Mouse (Mus musculus) MEL-GATA-1-ER (cell line): ENCODE results near the gene Rps19.
"Not testable (repeated sequence)": the region's sequence is repeated elsewhere in the genome, so short reads cannot be mapped to it uniquely, and the experiment has no call there.

Experiments
- DNase-seq: peaks from one replicate; pipeline ENCODE4 v3.0.0-alpha.2; 2012; ENCODE audit warnings: low read depth; ENCODE audit errors: extremely low read depth

The Rps19 gene

GRCm38 (mm10) chr7:24869532-24870165, 14.5 kb upstream of the Rps19 start, which contains the start of the genes Lypd4 and Dmrtc2:
Lypd4 (minus strand) TSS chr7:24869941.
Dmrtc2 (plus strand) TSS chr7:24870057.
- DNase-seq, result no peak

GRCm38 (mm10) chr7:24877588-24877987, 6.6 kb upstream of the Rps19 start:
- no peak for DNase-seq

- DNase-seq, result no peak
Observed at GRCm38 (mm10) chr7:24879620-24880019, 4.6 kb upstream of the Rps19 start.

GRCm38 (mm10) chr7:24882416-24883199, 1.6 kb upstream of the Rps19 start:
- DNase-seq, result no peak

GRCm38 (mm10) chr7:24884693-24885291, 621 bp downstream of the Rps19 start:
- no peak for DNase-seq

- no peak for DNase-seq
Observed at GRCm38 (mm10) chr7:24885468-24886307, 1.5 kb downstream of the Rps19 start.

- DNase-seq, result no peak
Observed at GRCm38 (mm10) chr7:24886308-24886633, 2.1 kb downstream of the Rps19 start.

GRCm38 (mm10) chr7:24887096-24887495, 2.9 kb downstream of the Rps19 start:
- DNase-seq, result no peak

GRCm38 (mm10) chr7:24889431-24890220, 5.5 kb downstream of the Rps19 start:
- DNase-seq, result no peak

GRCm38 (mm10) chr7:24890281-24891216, 6.4 kb downstream of the Rps19 start:
- peak; percentile 77 for DNase-seq

- DNase-seq, result no peak
Observed at GRCm38 (mm10) chr7:24891241-24892124, 7.3 kb downstream of the Rps19 start.

- no peak for DNase-seq
Observed at GRCm38 (mm10) chr7:24892125-24892583, 8.0 kb downstream of the Rps19 start.

GRCm38 (mm10) chr7:24895749-24896148, 11.6 kb downstream of the Rps19 start:
- DNase-seq, result not testable (repeated sequence)

- DNase-seq, result no peak
Observed at GRCm38 (mm10) chr7:24896269-24896668, 12.1 kb downstream of the Rps19 start.

GRCm38 (mm10) chr7:24897224-24897623, 13.1 kb downstream of the Rps19 start, which contains the start of gene Cd79a:
Cd79a (plus strand) TSS chr7:24897381.
- DNase-seq, result no peak

GRCm38 (mm10) chr7:24897959-24898358, 13.8 kb downstream of the Rps19 start:
- no peak for DNase-seq

GRCm38 (mm10) chr7:24901114-24901513, 16.9 kb downstream of the Rps19 start:
- no peak for DNase-seq

- peak; percentile 78 for DNase-seq
Observed at GRCm38 (mm10) chr7:24901842-24902241, 17.7 kb downstream of the Rps19 start.
